Mouse (Mus musculus) heart, embryonic 14.5 days (tissue): ENCODE data around the gene Mfap2. TPM values are rescaled to one million over a fixed set of nuclear protein-coding genes. Genes with fewer than 3 reads are reported as not detected.

Experiments
- ATAC-seq: fragments of 200-750 bp; cut with Nextera tagmentation; 2 replicates; pipeline ENCODE4 v1.8.0; 2017; ENCODE audit warnings: low read depth, moderate TSS enrichment; ENCODE audit not compliant: insufficient number of reproducible peaks, insufficient read depth, low FRiP score
- H3K27ac ChIP-seq, 2 experiments: fragments of 200-500 bp in 1 of 2; fragments of 300-500 bp in 1 of 2; sonication (generic) in 1 of 2; replicated peaks in 1 of 2; 2 replicates each; pipeline ENCODE4 v1.5.1; 2012 to 2014; ENCODE audit warnings: low read depth in 2 of 2, low read length in 2 of 2, control low read depth in 1 of 2, mild to moderate bottlenecking in 1 of 2, mixed read lengths in 1 of 2; ENCODE audit not compliant: control insufficient read depth in 1 of 2, insufficient read depth in 1 of 2
- H3K27me3 ChIP-seq: fragments of 300-500 bp; sonication (generic); 2 replicates; pipeline ENCODE4 v1.6.1; 2014; ENCODE audit warnings: mild to moderate bottlenecking, low read length, control low read depth; ENCODE audit not compliant: control insufficient read depth, insufficient read depth
- H3K36me3 ChIP-seq: fragments of 300-500 bp; sonication (generic); 2 replicates; pipeline ENCODE4 v1.6.1; 2014; ENCODE audit warnings: mild to moderate bottlenecking, control low read depth, low read length, mixed read lengths; ENCODE audit not compliant: control insufficient read depth, insufficient read depth
- H3K4me1 ChIP-seq, 2 experiments: fragments of 200-500 bp in 1 of 2; fragments of 300-500 bp in 1 of 2; sonication (generic) in 1 of 2; 2 replicates each; pipeline ENCODE4 v1.6.1; 2012 to 2014; ENCODE audit warnings: low read length in 2 of 2, control low read depth in 1 of 2, mixed read lengths in 1 of 2; ENCODE audit not compliant: control insufficient read depth in 2 of 2, insufficient read depth in 2 of 2
- H3K4me2 ChIP-seq: fragments of 300-500 bp; sonication (generic); 2 replicates; pipeline ENCODE4 v1.6.1; 2014; ENCODE audit warnings: mild to moderate bottlenecking, low read length
- H3K4me3 ChIP-seq, 2 experiments: fragments of 200-500 bp in 1 of 2; fragments of 300-500 bp in 1 of 2; sonication (generic) in 1 of 2; 2 replicates each; pipeline ENCODE4 v1.5.1; 2012 to 2014; ENCODE audit warnings: low read length in 2 of 2, mild to moderate bottlenecking in 2 of 2, control low read depth in 1 of 2, low read depth in 1 of 2, moderate library complexity in 1 of 2; ENCODE audit not compliant: control insufficient read depth in 1 of 2, insufficient read depth in 1 of 2
- H3K9ac ChIP-seq: fragments of 300-500 bp; sonication (generic); 2 replicates; pipeline ENCODE4 v1.6.1; 2014; ENCODE audit warnings: mild to moderate bottlenecking, low read length
- H3K9me3 ChIP-seq: fragments of 300-500 bp; sonication (generic); 2 replicates; pipeline ENCODE4 v1.6.1; 2016; ENCODE audit warnings: low read length, control low read depth; ENCODE audit not compliant: control insufficient read depth
- WGBS: fragments of 180-500 bp; shearing (Covaris S2); extraction: QIAGEN DNeasy Blood & Tissue Kit; methylation state at CpG from one replicate; pipeline ENCODE4 v1.1.7; 2014; 5-methylcytosine and 5-hydroxymethylcytosine counted together
- polyA plus RNA-seq: library from polyadenylated mRNA; unstranded; fragments of >200 nt; fragmentation: Nextera tagmentation; extraction: Ambion mirVana; gene quantifications from 2 replicates; pipeline ENCODE4 v1.2.1, GENCODE M21; 2014

Mfap2 gene
- polyA plus RNA-seq, 1 experiment from 2014 or later = 295 TPM

DNA sequence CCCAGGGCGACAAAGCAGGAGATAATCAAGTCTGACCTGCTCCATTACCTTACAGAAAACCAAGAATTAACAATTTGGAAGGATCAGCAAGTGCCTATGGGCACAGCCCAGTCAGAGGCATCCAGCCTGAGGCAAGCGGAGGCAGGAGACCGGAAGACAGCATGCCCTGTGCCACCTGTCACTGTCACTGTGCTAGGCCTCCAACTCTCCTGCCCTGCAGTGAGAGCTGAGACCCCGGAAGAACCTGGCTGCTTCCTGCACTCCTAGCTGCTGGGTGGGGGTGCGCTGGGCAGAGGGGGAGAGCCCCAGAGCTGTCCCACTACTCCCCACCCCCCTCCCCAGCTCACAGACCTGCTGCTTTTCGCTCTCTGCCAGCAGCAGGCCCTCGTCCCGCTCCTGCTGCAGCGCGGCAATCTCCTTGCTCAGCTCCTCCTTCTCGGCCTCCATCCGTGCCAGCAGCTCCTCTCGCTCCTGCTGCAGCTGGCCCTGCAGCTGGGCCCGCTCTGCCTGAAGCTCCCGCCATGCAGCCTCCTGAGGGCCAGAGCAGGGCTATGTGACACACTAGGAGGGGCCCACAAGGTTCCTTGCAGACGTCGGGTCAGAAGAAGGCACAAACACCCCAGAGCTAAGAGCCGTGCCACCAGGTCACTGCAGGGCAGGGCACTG lies 20.5 kb downstream of the Mfap2 start:
- no peaks in the 10 kb centered on the region for H3K9me3 ChIP-seq
- WGBS = 85% methylated on average over 17 of the region's 18 CpGs
- ATAC-seq = no peak
- peaks cover 2 to 10% of the 10 kb centered on the region in 2 experiments; a peak in 2 of 4 replicates for H3K4me1 ChIP-seq
- no peak overlapping the region for H3K4me2 ChIP-seq
- H3K4me3 ChIP-seq = no peak overlapping the region
- peaks cover 51% of the 10 kb centered on the region for H3K36me3 ChIP-seq
- H3K9ac ChIP-seq = no peak overlapping the region
- no peaks in the 10 kb centered on the region for H3K27me3 ChIP-seq
- H3K27ac ChIP-seq = no peak overlapping the region

DNA sequence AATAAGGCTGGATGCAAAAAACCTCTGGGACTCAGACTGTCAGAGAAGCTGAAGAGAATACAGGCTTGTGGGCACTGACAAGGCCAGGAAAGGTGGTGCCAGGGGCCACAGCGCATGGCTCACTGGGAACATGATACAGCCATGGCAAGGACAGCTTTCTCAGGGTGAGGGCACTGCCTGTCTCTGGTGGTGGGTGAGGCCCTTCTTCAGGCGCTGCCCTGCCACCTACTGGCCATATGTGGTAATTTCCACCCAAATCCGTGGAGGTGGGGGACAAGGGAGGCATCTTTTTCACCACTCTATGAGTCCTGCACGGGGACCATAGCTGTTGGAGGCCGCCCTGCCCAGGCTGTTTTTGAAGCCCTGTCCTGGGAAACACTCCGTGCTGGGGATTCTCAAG lies 21.5 kb downstream of the Mfap2 start:
- Histone ChIP-seq H3K27ac (no peak overlapping the region), H3K4me3 (no peak overlapping the region), H3K4me2 (no peak overlapping the region), H3K4me1 (peaks cover 0 to 7% of the 10 kb centered on the region in 2 experiments; a peak in 2 of 4 replicates), H3K9ac (no peak overlapping the region), H3K36me3 (peaks cover 55% of the 10 kb centered on the region), H3K27me3 (no peaks in the 10 kb centered on the region), H3K9me3 (no peaks in the 10 kb centered on the region)
- ATAC-seq = no peak
- 13% methylated on average over 6 of the region's 6 CpGs for WGBS

DNA sequence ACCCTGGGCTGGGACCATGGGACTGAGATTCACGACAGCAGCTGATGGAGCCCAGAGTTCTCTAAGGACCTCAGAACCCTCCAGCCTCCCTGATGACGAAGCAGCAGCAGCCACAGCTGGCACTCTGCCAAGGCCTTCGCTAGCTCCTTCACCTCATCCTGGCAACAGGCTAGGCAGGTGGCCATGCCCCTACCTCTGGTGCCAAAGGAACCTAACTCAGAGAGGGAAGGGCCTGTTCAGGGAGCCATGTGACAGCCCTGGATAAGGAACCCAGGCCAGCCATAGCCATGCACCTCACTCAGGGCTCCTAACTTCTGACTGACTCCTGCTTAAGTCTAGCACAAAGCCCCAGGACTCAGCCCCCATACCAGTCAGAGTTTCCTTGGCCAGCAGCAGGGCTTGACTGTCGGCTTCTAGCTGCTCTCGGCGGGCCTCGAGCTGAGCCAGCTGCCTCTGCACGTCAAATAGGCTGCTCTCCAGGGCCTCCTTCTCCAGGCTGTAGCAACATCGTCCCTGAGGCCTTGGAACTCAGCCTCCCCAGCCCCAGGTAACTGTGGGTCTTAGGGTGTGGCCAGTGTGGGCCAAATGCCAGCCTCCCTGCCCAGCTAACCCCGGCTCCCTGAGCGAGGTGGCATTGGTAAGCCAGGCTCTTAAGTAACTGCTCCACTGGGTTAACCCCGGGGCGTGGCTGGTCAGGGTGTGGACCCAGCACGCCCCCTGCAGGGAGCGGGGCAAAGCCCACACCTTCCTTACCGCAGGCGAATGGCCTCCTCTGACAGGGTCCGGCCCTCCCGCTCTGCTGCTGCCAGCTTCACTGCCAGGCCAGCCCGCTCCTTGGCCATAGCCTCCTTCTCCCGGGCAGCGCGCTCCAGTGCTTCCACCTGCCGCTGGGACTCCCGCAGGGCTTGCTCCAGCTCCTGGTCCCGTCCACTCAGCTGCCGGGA lies 23.7 kb downstream of the Mfap2 start:
- H3K9me3 ChIP-seq = no peaks in the 10 kb centered on the region
- no peak for ATAC-seq
- H3K4me3 ChIP-seq = no peak overlapping the region
- no peak overlapping the region for H3K4me2 ChIP-seq
- H3K9ac ChIP-seq = no peak overlapping the region
- WGBS = 75% methylated on average over 27 of the region's 27 CpGs
- H3K36me3 ChIP-seq = peaks cover 58% of the 10 kb centered on the region
- no peaks in the 10 kb centered on the region for H3K27me3 ChIP-seq
- peaks cover 0 to 7% of the 10 kb centered on the region in 2 experiments; a peak in 1 of 4 replicates for H3K4me1 ChIP-seq
- no peak overlapping the region for H3K27ac ChIP-seq

DNA sequence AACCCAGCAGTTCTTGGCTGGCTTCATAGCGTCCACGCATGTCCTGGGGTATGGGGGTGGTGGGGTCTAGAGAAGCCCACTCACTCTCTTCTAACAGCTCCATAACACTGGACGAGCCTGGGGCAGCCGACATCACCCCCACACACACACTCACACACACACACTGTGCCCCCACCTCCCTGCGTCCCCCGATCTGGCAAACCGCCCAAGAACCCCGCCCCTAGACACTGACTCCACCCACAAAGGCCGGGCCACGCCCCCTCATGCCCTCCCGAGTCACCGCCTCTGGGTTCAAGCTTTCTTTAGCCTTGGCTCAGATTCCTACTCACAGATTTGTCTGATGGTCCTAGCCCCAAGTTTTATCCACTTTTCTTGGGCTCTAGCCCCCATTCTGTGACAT lies 30.9 kb downstream of the Mfap2 start:
- H3K27me3 ChIP-seq = no peaks in the 10 kb centered on the region
- 48% methylated on average over 10 of the region's 12 CpGs for WGBS
- no peaks in the 10 kb centered on the region; a peak in 1 of 4 replicates for H3K4me1 ChIP-seq
- H3K9me3 ChIP-seq = no peaks in the 10 kb centered on the region
- H3K36me3 ChIP-seq = peaks cover 48% of the 10 kb centered on the region
- no peak overlapping the region for H3K9ac ChIP-seq
- H3K4me3 ChIP-seq = no peak overlapping the region
- ATAC-seq = no peak
- no peak overlapping the region for H3K4me2 ChIP-seq
- H3K27ac ChIP-seq = no peak overlapping the region

DNA sequence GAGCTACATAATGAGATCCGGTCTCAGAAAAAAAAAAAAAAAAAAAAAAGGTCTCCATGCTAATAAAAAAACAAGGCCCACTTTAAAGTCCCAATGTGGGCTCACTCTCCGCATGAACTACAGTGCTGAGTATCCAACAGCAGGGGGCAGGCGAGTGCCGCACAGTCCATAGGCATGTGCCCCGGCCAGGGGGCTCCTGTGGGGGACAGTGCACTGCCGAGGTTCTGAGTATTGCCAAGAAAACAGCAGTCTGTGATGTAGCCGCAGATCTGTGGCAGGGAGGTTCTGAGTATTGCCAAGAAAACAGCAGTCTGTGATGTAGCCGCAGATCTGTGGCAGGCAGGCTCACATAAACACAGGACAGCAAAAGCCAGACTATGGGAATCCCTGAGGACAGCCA lies 34.6 kb downstream of the Mfap2 start:
- H3K9ac ChIP-seq = no peak overlapping the region
- H3K36me3 ChIP-seq = peaks cover 45% of the 10 kb centered on the region
- no peaks in the 10 kb centered on the region; a peak in 1 of 4 replicates for H3K4me1 ChIP-seq
- no peak overlapping the region for H3K4me3 ChIP-seq
- H3K4me2 ChIP-seq = no peak overlapping the region
- no peak for ATAC-seq
- H3K27ac ChIP-seq = no peak overlapping the region
- no peaks in the 10 kb centered on the region for H3K27me3 ChIP-seq
- H3K9me3 ChIP-seq = no peaks in the 10 kb centered on the region
- 22% methylated on average over 8 of the region's 8 CpGs for WGBS

DNA sequence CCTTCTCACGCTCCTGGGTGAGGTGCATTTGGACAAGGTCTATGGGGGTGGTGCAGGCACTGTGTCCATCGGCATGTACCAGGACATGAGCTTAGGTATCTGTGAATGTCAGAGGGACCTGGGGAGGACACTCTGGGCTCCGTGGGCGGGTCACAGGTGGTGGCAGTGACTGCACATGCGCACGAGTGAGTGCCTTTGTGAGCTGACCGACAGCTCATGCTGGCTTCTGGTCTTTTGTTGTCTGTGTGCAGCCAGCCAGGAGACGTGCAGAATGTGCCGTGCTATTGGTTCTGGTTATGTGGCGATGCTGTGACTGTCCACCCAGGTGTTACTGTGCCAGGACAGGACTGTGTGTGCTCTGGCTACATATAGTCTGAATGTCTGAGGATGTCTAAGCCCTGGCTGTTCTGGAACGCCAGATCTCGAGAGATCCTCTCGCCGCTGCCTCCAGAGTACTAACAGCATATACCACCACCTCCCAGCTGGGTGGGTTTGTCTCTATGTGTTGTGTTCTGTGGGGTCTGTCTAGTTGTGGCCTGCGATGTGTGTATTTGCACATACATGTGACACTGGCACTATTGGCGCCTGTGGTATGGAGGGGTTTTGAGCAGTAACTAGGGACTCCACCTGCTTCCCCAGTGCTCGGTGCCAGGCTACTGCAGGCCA lies 38.7 kb downstream of the Mfap2 start:
- H3K9ac ChIP-seq = no peak overlapping the region
- no peak overlapping the region for H3K4me2 ChIP-seq
- H3K4me1 ChIP-seq = peaks cover 14 to 16% of the 10 kb centered on the region in 2 experiments
- no peak overlapping the region for H3K27ac ChIP-seq
- WGBS = 85% methylated on average over 17 of the region's 17 CpGs
- H3K9me3 ChIP-seq = no peaks in the 10 kb centered on the region
- ATAC-seq = no peak
- no peak overlapping the region for H3K4me3 ChIP-seq
- no peaks in the 10 kb centered on the region for H3K27me3 ChIP-seq
- peaks cover 38% of the 10 kb centered on the region for H3K36me3 ChIP-seq

DNA sequence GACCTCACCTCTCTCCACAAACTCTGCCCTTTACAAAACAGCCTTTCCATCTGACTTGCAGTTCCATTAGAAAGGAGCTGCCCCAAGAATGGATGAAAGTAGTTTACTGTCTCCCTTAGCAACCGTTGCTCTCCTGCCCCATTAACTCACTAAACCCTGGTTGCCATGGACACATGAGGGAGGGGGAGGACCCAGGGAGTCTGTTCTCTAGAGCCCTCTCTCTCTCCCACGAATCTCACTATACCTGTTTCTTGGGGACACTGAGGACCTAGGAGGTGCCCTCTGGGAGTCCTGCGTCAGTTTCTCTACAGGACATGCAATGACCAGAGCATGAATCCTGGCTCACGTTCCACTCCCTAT lies 39.2 kb downstream of the Mfap2 start:
- ATAC-seq = no peak
- H3K4me2 ChIP-seq = no peak overlapping the region
- no peak overlapping the region for H3K27ac ChIP-seq
- H3K4me1 ChIP-seq = peaks cover 17 to 19% of the 10 kb centered on the region in 2 experiments
- H3K9me3 ChIP-seq = no peaks in the 10 kb centered on the region
- no peak overlapping the region for H3K9ac ChIP-seq
- WGBS = 65% methylated on average over 4 of the region's 4 CpGs
- no peak overlapping the region for H3K4me3 ChIP-seq
- no peaks in the 10 kb centered on the region for H3K27me3 ChIP-seq
- H3K36me3 ChIP-seq = peaks cover 38% of the 10 kb centered on the region
